Comparison of ENCODE assay signal across 8 mouse cellular contexts in the genomic region with DNA sequence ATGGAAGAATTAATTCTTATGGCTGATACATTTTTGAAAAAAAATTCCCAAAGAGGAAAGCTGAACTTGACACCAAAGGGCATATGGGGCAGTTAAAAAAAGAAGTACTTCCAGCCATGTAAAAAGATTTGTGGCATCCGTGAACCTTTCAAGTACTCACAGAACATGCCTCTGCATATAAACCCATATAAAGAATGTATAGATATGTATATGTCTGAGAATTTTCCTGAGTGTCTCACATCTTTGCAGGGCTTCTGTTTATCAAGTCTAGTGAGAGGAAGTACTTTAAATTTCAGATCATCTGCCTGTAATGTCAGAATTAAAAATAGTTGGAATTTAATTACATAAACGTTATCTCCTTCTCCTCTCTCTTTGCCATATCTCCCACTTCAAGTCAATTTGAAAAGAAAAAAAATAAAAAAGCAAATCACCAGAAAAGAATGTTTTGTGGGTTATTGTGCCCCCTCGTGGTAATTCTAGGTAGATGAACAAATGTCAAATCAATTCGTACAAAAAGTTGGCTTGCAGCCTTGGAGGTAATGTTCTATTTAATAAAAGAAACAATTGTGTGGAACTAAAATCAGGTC.
DNase-seq lines count a peak whose midpoint lies in the region; ATAC-seq and TF ChIP-seq lines count a peak whose summit lies in the region.

No protein-coding gene starts in this region.

- H3K4me3 ChIP-seq in midbrain, embryonic 15.5 days, result no peak overlapping the region
- H3K4me3 ChIP-seq in intestine, embryonic 15.5 days (replicated peaks), result no peak overlapping the region

- WGBS in midbrain, embryonic 15.5 days, result 14% methylated on average over 4 of the region's 4 CpGs
- WGBS in intestine, embryonic 15.5 days, result 15% methylated on average over 4 of the region's 4 CpGs

- H3K4me1 ChIP-seq in midbrain, embryonic 15.5 days, result no peaks in the 10 kb centered on the region
- no peaks in the 10 kb centered on the region for H3K4me1 ChIP-seq in intestine, embryonic 15.5 days (replicated peaks)

- peak; percentile 49 to 52 for DNase-seq in cerebellum, postnatal 14 days
- DNase-seq in cerebellum, postnatal 25 days, result no peak
- peak; percentile 8 for DNase-seq in left cerebral cortex, adult 11 months (ENCODE audit: low spot score)
- DNase-seq in left cerebral cortex, postnatal 36 days (ENCODE audit: low spot score in 2 of 2), result no peak
- peak; percentile 86 for DNase-seq in brain, embryonic 14.5 days (ENCODE audit: low read depth)
- no peak for DNase-seq in ovary, postnatal 36 days (ENCODE audit: low spot score)

- no peaks in the 10 kb centered on the region for H3K9me3 ChIP-seq in midbrain, embryonic 15.5 days
- H3K9me3 ChIP-seq in intestine, embryonic 15.5 days, result no peaks in the 10 kb centered on the region

- TF ChIP-seq POLR2A in brain, embryonic 14.5 days (IDR thresholded peaks at IDR 0.05; ENCODE audit: borderline replicate concordance, extremely low read depth, insufficient read depth, insufficient read length, poor library complexity, severe bottlenecking), result no peak

- no peak overlapping the region for H3K9ac ChIP-seq in midbrain, embryonic 15.5 days
- H3K9ac ChIP-seq in intestine, embryonic 15.5 days, result no peak overlapping the region

- no peak for TF ChIP-seq CTCF in brain, embryonic 14.5 days (IDR thresholded peaks at IDR 0.05; ENCODE audit: borderline replicate concordance, extremely low read depth, insufficient read depth, insufficient read length)

- no peaks in the 10 kb centered on the region for H3K36me3 ChIP-seq in midbrain, embryonic 15.5 days (replicated peaks)
- no peaks in the 10 kb centered on the region for H3K36me3 ChIP-seq in intestine, embryonic 15.5 days

- no peak overlapping the region for H3K27ac ChIP-seq in midbrain, embryonic 15.5 days
- H3K27ac ChIP-seq in intestine, embryonic 15.5 days, result no peak overlapping the region

- ATAC-seq in midbrain, embryonic 15.5 days (replicated peaks), result 0 out of 2 replicates have a peak, but pooled peaks have one; percentile 42
- no peak for ATAC-seq in intestine, embryonic 15.5 days

- H3K4me2 ChIP-seq in midbrain, embryonic 15.5 days, result no peak overlapping the region
- H3K4me2 ChIP-seq in intestine, embryonic 15.5 days (replicated peaks), result no peak overlapping the region

- H3K27me3 ChIP-seq in midbrain, embryonic 15.5 days (replicated peaks), result no peaks in the 10 kb centered on the region
- H3K27me3 ChIP-seq in intestine, embryonic 15.5 days (replicated peaks), result no peaks in the 10 kb centered on the region

- intact Hi-C loops in left cerebral cortex, postnatal 36 days (cut with DNase I), result loop anchor here (5.0 to 10.0 kb wide), 2 partner anchors 1264 to 1571 kb away; a partner anchor contains a TSS

Comparison
In these comparisons a context has a peak if more than half of its experiments do, and no peak if none do; other contexts are left out.
1. DNase-seq: peak in cerebellum, postnatal 14 days (2 of 2), left cerebral cortex, adult 11 months (single experiment) and brain, embryonic 14.5 days (single experiment); none in cerebellum, postnatal 25 days (0 of 2), left cerebral cortex, postnatal 36 days (0 of 2) and ovary, postnatal 36 days (single experiment).